Mouse (Mus musculus) heart, adult 9 months (tissue): Measurements from ENCODE around the gene Gnat2.

Source experiments
- DNase-seq, 2 experiments: peaks; one replicate each; pipeline ENCODE4 v3.0.0; 2022; ENCODE audit warnings: low spot score in 2 of 2

Gnat2 gene

DNA sequence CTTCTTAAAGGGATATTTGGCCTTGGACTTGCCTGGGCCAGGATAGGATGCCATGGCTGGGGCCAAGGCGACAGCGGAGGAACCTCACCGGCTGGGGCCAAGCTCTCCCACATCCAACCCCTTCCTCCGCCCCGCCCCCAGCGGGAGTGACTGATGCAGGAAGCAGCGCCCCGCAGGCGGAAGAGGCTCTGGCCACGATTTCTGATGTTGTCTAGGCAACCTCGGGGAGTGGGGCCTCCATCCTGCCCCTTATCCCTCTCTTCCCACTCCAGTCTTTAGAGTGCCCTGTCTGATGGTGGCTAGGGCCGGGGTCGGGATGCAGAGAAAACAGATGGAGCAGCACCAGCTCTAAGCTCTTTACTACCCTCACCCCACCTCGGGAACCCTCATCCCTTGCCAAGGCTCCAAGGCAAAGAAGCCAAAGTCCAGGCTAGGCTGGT, 7.3 kb upstream of the Gnat2 start:
- peak; percentile 93 to 95 for DNase-seq

DNA sequence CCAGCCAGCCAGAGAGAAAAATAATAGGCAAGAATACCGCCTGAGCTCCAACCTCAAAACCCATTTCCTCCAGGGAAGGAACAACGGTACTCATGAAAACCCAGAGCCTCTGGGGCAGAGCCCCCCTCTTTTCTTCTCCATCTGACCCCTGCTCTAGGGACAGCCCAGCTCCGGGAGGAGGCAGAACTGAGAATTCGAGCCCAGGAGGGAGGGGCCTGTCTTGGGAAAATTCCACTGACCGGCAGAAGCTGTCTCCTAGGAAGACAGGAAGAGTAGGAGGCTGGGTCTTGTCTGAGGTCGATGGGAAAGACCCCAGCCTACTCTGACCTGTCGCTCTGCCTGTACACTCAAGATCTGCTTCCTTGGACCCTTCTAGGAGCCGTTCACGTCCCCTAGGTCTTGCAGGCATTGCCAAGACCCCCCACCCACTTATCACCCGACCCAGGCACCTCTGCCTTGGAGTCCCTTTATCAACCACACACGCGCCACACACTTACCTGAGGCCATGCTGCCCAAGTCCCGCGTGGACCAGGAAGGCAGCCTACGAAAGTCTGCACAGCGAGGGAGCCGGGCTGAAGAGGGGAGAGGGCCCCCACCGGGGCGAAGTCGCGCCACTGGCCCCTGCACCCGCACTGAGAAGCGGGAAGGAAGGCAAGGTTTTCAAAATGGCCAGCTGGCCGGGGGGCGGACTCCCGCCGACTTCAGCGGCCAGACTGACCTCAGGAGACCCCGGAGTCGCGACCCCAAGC, 6.7 kb upstream of the Gnat2 start:
- peak; percentile 92 for DNase-seq

DNA sequence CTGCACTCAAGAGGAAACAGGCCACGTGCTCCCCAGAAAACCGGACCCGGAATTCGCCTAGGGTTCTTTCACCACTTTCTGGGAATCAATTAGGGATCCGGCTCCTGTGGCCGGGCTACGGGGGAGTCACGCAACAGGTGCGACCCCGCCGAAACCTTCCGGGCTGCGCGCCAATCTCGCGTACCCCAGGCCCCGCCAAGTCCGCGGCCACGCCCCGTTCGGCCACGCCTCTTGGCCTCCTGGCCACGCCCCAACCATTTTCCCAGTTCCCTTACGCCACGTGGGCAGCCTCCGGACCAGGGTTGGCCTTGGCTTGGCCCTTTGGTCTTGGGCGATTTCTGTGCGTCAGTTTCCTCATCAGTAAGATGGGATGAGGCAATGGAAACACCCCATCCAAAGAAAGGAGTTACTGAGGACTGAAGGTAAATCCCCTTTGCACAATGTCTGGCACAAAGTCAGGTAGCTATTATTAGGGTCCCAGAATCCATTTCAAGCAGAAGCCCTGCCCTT, 6.1 kb upstream of the Gnat2 start, which contains the start of gene Ampd2:
Ampd2 (minus strand) TSS at position 182 of the 510 bp plus-strand sequence.
- peak; percentile 85 to 87 for DNase-seq

DNA sequence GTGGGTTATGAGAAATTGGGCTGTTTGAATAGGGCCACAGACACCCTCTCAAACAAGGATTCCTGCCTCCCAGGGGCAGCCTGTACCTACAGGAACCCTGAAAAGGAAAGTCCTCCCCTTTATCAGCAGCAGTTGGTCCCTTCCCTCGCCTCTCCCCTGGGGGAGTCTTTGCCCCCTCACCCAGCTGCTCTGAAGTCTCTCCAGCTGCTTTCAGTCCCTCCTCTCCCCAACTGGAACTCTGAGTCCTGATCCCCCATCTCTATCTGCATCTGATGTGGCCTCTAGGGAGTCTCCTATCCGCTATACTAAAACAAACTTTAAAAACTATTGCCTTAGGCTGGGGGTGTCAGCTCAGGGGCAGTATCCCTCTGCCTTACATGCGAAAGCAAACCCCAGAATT, 5.3 kb upstream of the Gnat2 start:
- DNase-seq, result no peak

DNA sequence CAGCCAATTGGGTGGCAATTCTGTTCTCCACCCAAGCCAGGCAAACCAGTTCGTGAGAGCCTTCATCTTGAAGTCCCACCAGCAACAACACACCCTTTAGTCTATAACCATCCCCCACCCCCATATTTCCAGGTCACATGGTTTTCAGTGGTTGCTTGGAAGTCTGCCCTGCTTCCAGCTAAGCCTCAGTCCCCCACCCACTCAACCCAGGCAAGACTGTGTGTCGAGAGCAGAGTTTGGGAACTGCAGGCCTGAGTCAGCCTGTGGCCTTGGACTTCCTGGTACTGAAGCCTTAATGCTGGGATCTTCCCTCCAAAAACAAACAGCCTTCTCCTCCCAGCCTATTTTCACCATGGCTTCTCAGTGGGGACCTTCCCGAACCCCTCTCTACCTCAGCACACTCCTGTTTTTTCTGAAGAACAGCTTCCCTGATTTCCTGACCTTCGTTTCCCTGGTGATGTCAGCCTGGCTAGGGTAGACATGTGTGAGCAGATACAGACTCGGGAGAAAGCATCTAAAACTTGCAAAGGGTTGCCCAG, 3.7 kb upstream of the Gnat2 start:
- DNase-seq, result no peak

DNA sequence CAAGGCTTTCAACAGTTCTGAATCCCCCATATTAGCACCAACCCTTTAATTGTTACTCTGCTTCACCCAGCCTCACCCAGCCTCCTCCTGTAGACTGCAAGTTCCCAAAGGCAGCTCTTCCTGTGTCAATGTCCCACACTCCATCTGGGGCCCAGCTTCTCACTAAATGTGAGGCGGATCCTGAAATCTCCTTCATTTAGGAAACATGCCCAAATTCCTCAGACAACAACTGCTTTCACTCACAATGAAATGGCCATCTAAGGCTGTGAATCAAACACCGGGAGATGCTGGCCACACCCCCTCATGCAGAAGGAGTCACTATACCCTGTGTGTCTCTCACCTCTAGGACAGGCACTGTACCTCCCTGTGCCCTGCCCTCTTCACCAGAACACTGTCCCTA, 2.7 kb upstream of the Gnat2 start:
- DNase-seq, result no peak

DNA sequence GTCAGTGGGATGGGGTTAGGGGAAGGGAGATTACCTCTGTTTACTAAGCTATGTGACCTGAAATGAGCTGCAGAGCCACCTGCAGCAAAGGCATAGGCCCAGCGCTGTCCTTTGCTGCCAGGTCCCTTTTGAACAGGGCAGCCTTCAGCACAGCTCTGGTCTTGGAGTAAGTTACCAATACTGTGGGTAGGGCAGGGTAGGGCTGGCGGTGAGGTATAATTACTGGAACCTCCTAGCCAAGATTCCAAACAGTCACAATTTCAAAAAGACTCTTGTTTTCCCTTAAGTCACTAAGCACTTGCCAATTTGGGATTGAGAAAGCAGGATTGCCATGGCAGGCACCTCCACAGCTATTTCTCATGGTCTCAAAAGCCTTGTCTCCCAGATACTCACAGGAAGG, 2.0 kb upstream of the Gnat2 start:
- no peak for DNase-seq

DNA sequence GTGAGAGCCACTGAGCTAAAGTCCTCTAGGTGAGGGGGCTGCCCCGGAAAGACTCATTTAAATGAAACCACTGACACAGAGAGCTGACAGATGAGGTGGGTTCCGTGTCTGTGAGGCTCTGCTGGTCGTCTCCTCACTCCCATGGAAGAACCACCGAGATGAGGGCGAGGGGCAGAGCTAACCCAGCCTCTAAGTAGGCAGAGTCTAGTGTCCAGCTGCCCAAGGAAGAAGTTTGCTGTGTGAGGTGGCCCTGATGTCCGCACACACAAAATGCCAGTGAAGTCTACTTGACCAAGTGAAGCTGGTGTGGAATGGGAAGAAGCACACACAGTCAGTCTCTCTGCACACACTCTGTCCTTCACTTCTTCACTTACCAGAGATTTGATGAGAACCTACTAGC, 559 bp upstream of the Gnat2 start:
- DNase-seq, result no peak

DNA sequence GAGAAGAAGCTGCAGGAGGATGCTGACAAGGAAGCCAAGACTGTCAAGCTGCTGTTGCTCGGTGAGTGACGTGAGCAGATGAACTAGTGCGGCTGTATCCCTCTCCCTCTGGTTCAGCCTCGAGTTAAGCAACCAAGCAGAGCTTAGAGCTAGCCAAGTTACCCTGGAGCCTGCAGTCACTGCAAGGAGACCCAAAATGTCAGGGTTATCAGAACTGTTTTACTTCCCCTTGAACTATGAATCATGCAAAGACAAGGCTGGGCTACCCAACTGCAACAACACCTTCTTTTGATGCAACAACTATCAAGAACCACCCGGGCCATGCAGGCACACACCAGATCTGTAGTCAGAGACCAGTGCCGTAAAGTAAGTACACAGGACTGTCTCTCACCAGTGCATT, 717 bp downstream of the Gnat2 start:
- DNase-seq, result no peak

DNA sequence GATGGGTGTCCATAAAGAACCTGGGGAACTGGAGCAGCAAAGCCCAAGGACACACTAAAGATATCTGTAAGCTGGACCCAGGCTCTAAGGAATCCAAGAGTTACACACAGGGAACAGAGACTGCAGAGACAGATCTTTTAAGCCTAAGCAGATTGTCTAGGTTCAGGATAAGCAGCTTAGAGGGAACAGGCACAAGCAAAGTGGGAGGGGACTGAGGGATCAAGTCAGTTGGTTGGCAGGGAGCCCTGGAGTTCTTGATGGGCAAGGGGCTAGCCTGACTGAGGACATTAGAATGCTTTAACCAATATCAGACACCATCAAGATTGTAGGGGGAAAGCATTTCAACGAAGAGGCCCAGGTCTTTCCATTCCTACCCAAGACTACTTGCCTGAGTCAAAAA, 1.6 kb downstream of the Gnat2 start:
- DNase-seq, result no peak

DNA sequence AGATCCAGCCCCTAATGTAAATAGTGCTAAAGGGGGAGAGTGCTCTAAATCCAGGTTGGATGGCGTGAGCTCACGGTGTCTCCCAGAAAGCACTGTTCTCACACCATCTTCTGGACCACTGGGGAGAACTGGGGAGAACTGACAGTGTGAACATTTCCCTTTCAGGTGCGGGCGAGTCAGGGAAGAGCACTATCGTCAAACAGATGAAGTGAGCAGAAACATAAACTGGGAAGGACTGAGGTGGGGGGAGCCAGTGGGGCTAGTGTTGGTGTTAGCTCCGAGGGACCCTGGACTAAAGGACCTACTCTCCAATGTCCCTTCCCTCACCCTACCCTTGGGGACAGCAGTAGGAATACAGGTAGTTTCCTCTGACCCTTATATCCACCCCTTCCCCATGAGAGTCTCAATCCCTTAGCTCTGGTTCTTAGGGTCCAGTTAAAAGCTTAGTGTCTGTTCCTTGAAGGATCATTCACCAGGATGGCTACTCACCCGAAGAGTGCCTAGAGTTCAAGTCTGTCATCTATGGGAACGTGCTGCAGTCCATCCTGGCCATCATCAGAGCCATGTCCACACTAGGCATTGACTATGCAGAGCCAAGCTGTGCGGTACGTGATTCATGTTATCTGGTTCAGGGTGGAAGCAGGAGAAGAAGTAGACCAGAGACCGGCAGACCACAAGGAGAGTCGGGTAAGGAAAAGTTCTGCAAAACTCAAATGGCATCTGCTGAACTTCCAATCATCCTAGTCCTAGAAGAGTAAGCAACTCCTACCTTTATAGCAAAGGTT, 2.6 kb downstream of the Gnat2 start:
- DNase-seq, result no peak

DNA sequence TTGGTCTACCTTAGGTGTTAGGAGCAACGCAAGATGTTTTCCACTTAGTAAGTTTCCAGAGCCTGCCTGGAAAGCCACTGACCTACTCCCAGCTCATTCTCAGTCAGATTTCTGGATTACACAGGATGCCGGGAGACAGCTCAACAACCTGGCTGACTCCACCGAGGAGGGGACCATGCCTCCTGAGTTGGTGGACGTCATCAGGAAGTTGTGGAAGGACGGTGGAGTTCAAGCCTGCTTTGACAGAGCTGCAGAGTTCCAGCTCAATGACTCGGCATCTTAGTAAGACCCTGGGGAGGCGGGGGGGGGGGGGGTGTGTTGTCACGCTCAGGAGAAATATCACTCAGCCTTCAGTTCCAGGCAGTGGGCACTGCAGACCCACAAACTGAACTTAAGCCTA, 3.6 kb downstream of the Gnat2 start:
- no peak for DNase-seq

DNA sequence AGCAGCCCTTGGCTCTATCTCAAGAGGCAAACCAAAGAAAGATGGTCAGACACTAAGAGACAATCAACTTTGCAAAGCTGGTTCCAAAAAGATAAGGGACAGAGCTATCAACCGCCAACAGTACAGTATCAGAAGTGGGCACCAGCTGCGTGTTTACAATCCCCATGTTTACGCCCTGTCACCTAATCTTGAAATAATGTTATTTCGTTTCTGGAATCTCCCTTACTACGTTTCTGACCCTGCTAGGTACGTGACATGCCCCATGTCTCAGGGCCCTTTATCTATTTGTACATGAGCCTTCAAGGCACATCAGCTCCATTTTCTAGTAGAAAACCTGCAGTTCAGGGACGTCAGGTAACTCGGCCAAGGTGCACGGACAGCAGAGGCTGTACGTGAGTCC, 4.1 kb downstream of the Gnat2 start:
- no peak for DNase-seq

DNA sequence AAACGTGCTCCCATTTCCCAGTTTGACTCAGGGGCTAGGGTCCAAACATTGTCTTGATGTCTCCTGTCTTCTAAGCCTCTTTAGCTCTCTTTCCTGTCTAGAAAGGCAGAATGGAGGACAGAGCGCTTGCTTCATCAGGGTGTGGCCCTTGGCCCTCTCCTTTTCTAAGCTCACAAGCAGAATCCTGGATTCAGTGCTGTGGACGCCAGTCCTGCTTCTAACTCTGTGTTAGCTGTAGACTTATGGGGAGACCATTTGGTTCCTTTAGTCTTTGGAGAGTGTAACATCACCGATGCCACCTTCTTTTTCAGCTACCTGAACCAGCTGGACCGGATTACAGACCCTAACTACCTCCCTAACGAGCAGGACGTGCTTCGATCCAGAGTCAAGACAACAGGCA, 5.1 kb downstream of the Gnat2 start:
- no peak for DNase-seq

DNA sequence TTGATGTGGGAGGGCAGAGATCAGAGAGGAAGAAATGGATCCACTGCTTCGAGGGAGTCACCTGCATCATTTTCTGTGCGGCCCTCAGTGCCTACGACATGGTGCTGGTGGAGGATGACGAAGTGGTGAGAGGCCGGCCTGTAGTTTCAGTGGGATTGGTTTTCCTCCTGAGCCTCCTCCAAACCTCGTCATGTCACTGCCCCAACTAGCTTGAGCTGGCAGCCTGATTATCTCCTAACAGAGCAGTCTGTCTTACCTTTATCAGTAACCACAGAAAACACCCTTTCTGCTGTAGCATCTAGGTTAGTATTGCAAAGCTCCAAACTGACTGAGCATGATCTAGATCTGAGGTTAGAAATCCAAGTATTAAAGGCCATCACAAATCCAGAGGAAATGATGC, 5.7 kb downstream of the Gnat2 start:
- no peak for DNase-seq

DNA sequence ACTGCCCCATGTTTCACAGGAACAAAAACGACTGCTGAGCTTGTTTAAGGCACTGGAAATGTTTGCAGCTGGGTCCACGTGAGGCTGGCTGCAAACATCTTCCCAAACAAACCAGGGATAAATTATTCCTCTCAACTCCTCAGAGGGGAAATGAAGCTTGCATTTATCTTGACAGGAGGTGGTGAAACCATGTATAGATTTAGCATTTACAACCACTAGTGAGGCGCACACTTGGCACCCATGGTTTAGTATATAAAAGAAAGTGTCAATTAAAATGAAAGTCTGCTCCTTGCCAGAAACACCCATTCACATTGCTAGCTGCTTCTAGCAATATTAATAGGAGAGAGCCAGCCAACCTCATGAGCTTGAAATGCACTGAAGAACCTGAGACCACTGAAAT, 9.0 kb downstream of the Gnat2 start:
- DNase-seq, result no peak

DNA sequence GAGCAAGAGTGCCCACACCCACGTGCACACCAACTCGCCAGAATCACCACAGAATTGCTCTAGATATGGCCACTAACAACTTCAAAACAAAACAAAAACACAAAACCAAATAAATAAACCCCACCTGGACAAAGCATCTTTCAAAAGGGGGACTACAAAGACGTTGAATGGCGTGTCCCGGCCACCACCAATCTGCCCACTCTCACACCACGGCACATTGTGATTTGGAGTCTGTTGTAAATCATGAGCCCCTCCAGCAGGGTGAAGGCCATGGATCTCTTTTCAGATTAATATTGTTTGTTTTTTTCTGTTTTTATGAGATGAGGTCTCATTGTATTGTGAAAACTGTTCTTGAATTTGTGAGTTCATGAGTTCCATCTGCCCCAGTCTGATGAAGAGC, 9.5 kb downstream of the Gnat2 start:
- no peak for DNase-seq

DNA sequence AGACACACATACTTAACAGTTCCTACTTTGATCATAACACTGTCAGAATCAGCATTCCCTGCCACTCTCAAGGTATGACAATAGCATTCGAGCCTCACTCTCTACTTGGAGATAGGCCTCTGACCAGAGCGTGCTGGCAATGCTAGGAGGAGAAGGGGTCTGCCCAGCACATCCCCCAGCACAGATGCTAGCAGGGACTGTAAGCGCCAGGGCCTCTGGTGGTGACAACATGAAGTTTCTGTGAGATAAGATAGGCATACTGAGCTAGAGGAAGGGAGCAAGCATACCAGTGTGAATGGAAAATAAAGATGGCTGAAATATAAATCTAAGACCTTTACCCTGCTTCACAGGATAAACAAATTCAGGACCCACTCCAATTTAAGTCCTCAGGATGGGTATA, 12.7 kb downstream of the Gnat2 start:
- DNase-seq, result no peak

DNA sequence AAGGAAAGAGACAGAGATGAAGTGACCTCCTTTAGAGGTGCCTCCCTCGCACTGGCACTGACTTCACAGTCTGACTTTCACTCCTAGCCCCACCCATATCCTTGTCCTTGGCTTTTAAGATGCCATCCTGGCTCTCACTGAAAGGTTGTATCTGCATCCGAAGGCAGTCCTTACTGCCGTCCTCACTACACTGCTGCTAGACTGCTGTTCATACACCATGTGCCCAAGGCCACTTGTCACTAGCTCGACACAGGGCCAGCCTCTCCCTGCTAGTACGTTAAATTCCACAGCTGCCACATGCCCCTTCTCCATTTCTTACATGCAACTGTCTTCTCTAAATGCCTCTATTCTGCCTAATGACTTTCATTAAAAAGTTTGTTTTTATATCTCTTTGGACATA, 18.7 kb downstream of the Gnat2 start:
- DNase-seq, result no peak

DNA sequence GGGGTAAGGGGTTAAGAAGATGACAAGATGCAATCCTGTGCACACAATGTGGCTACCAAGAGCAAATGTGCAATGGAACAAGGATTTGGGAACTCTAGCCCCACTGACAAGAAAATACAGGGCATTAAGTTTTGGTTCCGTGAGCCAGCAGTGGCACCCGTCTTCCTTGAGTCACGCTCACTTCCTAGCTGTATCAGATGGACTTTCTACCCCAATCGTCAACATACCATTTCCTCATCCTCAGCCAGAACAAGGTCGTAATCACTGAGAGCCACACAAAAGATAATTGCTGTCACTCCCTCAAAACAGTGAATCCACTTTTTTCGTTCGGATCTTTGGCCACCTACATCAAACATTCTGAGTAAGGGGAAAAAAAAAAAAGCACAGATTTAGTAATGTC, 19.7 kb downstream of the Gnat2 start:
- DNase-seq, result no peak

DNA sequence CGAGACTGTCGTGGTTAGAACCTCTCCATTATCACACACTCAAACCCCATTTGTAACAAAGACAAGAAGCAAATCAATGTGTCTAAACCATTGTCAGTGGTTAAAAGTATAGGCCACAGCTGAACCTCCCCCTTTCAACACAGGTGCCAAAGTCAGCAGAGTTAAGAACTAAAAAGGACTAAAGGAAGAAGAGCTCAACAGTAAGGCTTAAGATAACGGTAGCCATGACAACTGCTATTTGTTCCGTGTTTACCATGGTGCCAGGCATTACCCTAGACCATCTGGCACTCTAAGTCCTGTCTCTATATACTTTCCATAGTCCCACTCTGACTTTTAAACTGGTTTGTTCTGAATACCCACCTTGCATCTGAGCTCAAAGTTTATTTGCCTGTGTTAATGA, 20.1 kb downstream of the Gnat2 start:
- no peak for DNase-seq

DNA sequence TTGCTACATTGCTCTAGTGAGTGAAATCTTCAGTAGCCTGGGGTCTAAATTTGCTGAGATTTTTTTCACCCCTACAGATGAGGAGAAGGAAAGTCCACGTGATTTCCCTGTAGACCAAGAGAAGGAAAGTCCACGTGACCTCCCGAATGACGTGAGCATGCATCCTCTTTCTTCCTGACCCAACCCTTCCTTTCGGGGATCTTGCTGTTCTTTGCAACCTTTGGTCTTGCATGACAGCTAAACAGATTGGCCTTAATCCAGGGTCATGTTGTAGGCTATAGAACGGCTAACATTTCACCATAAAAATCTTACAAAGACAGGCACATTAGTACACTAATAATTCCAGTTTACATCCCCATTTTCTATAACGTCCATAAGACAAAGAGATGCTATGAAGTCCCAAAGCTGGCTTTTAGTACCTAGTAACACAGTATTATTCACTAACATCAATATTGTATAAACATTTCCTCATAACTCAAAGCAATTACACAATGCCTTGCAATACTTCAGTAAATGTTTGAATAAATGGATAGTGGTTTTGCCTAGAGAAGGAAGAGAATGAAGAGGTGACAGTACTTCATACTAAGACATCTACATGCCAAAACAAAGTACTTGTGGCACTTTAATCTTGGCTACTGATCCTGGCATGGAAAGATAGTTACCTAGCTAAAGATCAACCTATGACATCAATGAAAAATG, 21.2 kb downstream of the Gnat2 start:
- peak; percentile 28 to 37 for DNase-seq
